ENCODE assay signal across 14 mouse cellular contexts in genomic region chr15:101126876-101127544, GRCm38 (mm10). TPM values are rescaled to one million over a fixed set of nuclear protein-coding genes. Genes with fewer than 3 reads are reported as not detected.
DNase-seq lines count a peak whose midpoint lies in the region; ATAC-seq lines count a peak whose summit lies in the region.
"Had no signal": no experiment of that assay in that cellular context is flagged by ENCODE, and none has a peak within 500 bp of the region (broad histone marks: within the 10 kb centered on the region; RNA-seq: fewer than 3 reads in every experiment).

No protein-coding gene starts in this region.

- ATAC-seq in midbrain, embryonic 16.5 days, result no peak

- H3K4me3 ChIP-seq in brown adipose tissue, adult 24 weeks (ENCODE audit: insufficient read depth, low read depth, low read length), result no peak overlapping the region
- H3K4me3 ChIP-seq in midbrain, embryonic 16.5 days (ENCODE audit: low read depth, low read length), result no peak overlapping the region
- H3K4me3 ChIP-seq: myocyte had no signal

- H3K27me3 ChIP-seq in midbrain, embryonic 16.5 days (ENCODE audit: control insufficient read depth, insufficient read depth, low read depth, low read length), result peaks cover 27% of the 10 kb centered on the region

- peak; percentile 63 for DNase-seq in gastrocnemius, adult 18-20 months (ENCODE audit: low spot score)
- peak; percentile 57 to 71 for DNase-seq in heart, postnatal 36 days
- peak; percentile 72 for DNase-seq in lung, postnatal 36 days
- DNase-seq in ovary, postnatal 10 days (ENCODE audit: low spot score), result no peak
- no peak for DNase-seq in layer of hippocampus, adult 8-10 months (ENCODE audit: low spot score in 2 of 2)
- DNase-seq: adrenal gland, postnatal 25 days; cerebellum, postnatal 10 days; thymus, postnatal 25 days had no signal

- 74% methylated on average over 12 of the region's 12 CpGs for WGBS in midbrain, embryonic 16.5 days

- peaks cover 18% of the 10 kb centered on the region for H3K4me1 ChIP-seq in brown adipose tissue, adult 24 weeks (ENCODE audit: control insufficient read depth, insufficient read depth, insufficient read length, low read length)
- H3K4me1 ChIP-seq in midbrain, embryonic 16.5 days (ENCODE audit: control insufficient read depth, insufficient read depth, low read length), result peaks cover 3% of the 10 kb centered on the region; the same call in 1 of the 2 replicates

- no peaks in the 10 kb centered on the region for H3K9me3 ChIP-seq in midbrain, embryonic 16.5 days (replicated peaks; ENCODE audit: control insufficient read depth, low read length, poor library complexity, severe bottlenecking)

- 0 out of 2 replicates have a peak overlapping the region, but pooled peaks have one; percentile 21 for H3K27ac ChIP-seq in brown adipose tissue, adult 24 weeks (replicated peaks; ENCODE audit: low read depth, low read length)
- no peak overlapping the region for H3K27ac ChIP-seq in midbrain, embryonic 16.5 days (ENCODE audit: low read length)
- H3K27ac ChIP-seq: macrophage had no signal

- intact Hi-C loops in heart, postnatal 36 days (cut with DNase I), result no loop called here

- no peak overlapping the region for H3K9ac ChIP-seq in midbrain, embryonic 16.5 days (ENCODE audit: low read depth, low read length)

- H3K36me3 ChIP-seq in midbrain, embryonic 16.5 days (ENCODE audit: control insufficient read depth, insufficient read depth, low read length), result no peaks in the 10 kb centered on the region

- H3K4me2 ChIP-seq in midbrain, embryonic 16.5 days (ENCODE audit: low read length), result no peak overlapping the region

RNA-seq across cellular contexts. Expression of gene Acvrl1, which starts 1.3 kb away (rescaled TPM):
- polyA plus RNA-seq in brown adipose tissue, adult 24 weeks (2012; ENCODE audit: insufficient read depth, insufficient read length, missing spikeins), result 9.4 and 13.7 TPM in 2 replicates
- 10 to 100 TPM in 1 of 2 experiments, 1 to 10 TPM in 1; 8.6 to 11.7 TPM for total RNA-seq in gastrocnemius, adult 18-20 months (2021)
- total RNA-seq in heart, postnatal 36 days (2021), result 10 to 100 TPM; 22.3 to 31.1 TPM
- 10 to 100 TPM; 14.1 to 16.5 (median 14.9) TPM for total RNA-seq in layer of hippocampus, adult 8-10 months (2022)
- 8.0 and 10.6 TPM in 2 replicates for polyA plus RNA-seq in midbrain, embryonic 16.5 days (2015; fragmentation: Nextera tagmentation; extraction: Ambion mirVana)

RNA-seq across cellular contexts. Expression of gene Ankrd33, which starts 11.5 kb away (rescaled TPM):
- polyA plus RNA-seq in brown adipose tissue, adult 24 weeks (2012; ENCODE audit: insufficient read depth, insufficient read length, missing spikeins), result not detected in 2 replicates
- not detected for total RNA-seq in gastrocnemius, adult 18-20 months (2021)
- not detected for total RNA-seq in heart, postnatal 36 days (2021)
- under 1 TPM in 1 of 4 experiments, not detected in 3; 0.25 TPM for total RNA-seq in layer of hippocampus, adult 8-10 months (2022)
- polyA plus RNA-seq in midbrain, embryonic 16.5 days (2015; fragmentation: Nextera tagmentation; extraction: Ambion mirVana), result not detected in 2 replicates
- total RNA-seq: ES-E14 had no signal
- polyA plus RNA-seq: hindbrain, embryonic 11.5 days; macrophage; myocyte had no signal

RNA-seq across cellular contexts. Expression of gene Acvr1b, which starts 46.9 kb away (rescaled TPM):
- polyA plus RNA-seq in brown adipose tissue, adult 24 weeks (2012; ENCODE audit: insufficient read depth, insufficient read length, missing spikeins), result 3.1 and 3.2 TPM in 2 replicates
- total RNA-seq in gastrocnemius, adult 18-20 months (2021), result 10 to 100 TPM; 26.0 to 48.0 TPM
- total RNA-seq in heart, postnatal 36 days (2021), result 10 to 100 TPM; 12.6 to 14.6 TPM
- 10 to 100 TPM; 81.2 to 96.0 (median 85.4) TPM for total RNA-seq in layer of hippocampus, adult 8-10 months (2022)
- polyA plus RNA-seq in midbrain, embryonic 16.5 days (2015; fragmentation: Nextera tagmentation; extraction: Ambion mirVana), result 22.1 and 24.5 TPM in 2 replicates

RNA-seq across cellular contexts. Expression of gene Fignl2, which starts 48.6 kb away (rescaled TPM):
- 2.9 and 3.0 TPM in 2 replicates for polyA plus RNA-seq in brown adipose tissue, adult 24 weeks (2012; ENCODE audit: insufficient read depth, insufficient read length, missing spikeins)
- under 1 TPM; 0.55 to 0.81 TPM for total RNA-seq in gastrocnemius, adult 18-20 months (2021)
- 1 to 10 TPM; 1.4 to 2.2 TPM for total RNA-seq in heart, postnatal 36 days (2021)
- 1 to 10 TPM; 1.3 to 2.4 (median 1.8) TPM for total RNA-seq in layer of hippocampus, adult 8-10 months (2022)
- polyA plus RNA-seq in midbrain, embryonic 16.5 days (2015; fragmentation: Nextera tagmentation; extraction: Ambion mirVana), result 0.04 TPM in 1 of 2 replicates, not detected in the other

Comparison
In these comparisons a context has a peak if more than half of its experiments do, and no peak if none do; other contexts are left out.
1. DNase-seq: peak in gastrocnemius, adult 18-20 months (single experiment), heart, postnatal 36 days (2 of 2) and lung, postnatal 36 days (single experiment); none in ovary, postnatal 10 days (single experiment) and layer of hippocampus, adult 8-10 months (0 of 2).